Mouse (Mus musculus) midbrain, embryonic 10.5 days (tissue): ENCODE measurements at regions not wholly inside any gene's neighbourhood (a gene's known extent, or its start where the extent isn't known, plus 50 kb on each side); places are given as distances from the start of the nearest gene placed in this dataset.

Experiments used
- DNase-seq: peaks from one replicate; pipeline ENCODE4 v3.0.0-alpha.2; 2017; ENCODE audit warnings: low spot score
- H3K27ac ChIP-seq: fragments of 300-500 bp; sonication (generic); replicated peaks from 2 replicates; pipeline ENCODE4 v1.5.1; 2016; ENCODE audit warnings: mild to moderate bottlenecking
- H3K27me3 ChIP-seq: fragments of 300-500 bp; sonication (generic); 2 replicates; pipeline ENCODE4 v1.6.1; 2016; ENCODE audit warnings: low read depth, mild to moderate bottlenecking; ENCODE audit not compliant: poor library complexity, severe bottlenecking
- H3K36me3 ChIP-seq: fragments of 300-500 bp; sonication (generic); 2 replicates; pipeline ENCODE4 v1.6.1; 2016; ENCODE audit warnings: mild to moderate bottlenecking, moderate library complexity
- H3K4me1 ChIP-seq: fragments of 300-500 bp; sonication (generic); 2 replicates; pipeline ENCODE4 v1.6.1; 2016
- H3K4me3 ChIP-seq: fragments of 300-500 bp; sonication (generic); 2 replicates; pipeline ENCODE4 v1.5.1; 2016; ENCODE audit warnings: mild to moderate bottlenecking, moderate library complexity
- H3K9me3 ChIP-seq: fragments of 300-500 bp; sonication (generic); replicated peaks from 2 replicates; pipeline ENCODE4 v1.6.1; 2016; ENCODE audit warnings: mild to moderate bottlenecking
- WGBS: fragments of 180-500 bp; shearing (Covaris S2); methylation state at CpG from one replicate; pipeline ENCODE4 v1.1.7; 2016; 5-methylcytosine and 5-hydroxymethylcytosine counted together

DNA sequence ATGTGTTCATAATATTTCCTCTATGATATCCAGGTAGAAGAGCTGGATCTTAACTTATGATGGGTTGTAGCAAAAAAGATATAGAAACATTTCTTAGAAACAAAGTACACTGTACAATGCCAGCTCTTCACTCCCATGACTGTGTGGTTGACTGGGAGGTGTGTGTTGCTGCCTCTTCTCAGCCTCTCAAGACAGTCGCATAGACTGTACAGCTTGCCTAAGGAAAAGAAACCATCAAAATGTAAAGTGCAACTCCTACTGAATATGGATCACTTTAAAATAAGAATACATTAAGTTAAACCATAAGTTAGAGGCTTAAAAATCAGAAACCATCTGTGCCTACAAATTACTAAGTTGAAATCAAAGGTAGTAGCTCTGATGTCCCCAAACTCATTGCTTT is 125.5 kb upstream of the P3h2 start:
- Histone ChIP-seq H3K4me3 (no peak overlapping the region), H3K9me3 (no peaks in the 10 kb centered on the region), H3K27me3 (no peaks in the 10 kb centered on the region), H3K4me1 (no peaks in the 10 kb centered on the region), H3K27ac (no peak overlapping the region), H3K36me3 (no peaks in the 10 kb centered on the region)
- no peak for DNase-seq
- 86% methylated on average over 1 of the region's 1 CpGs for WGBS

DNA sequence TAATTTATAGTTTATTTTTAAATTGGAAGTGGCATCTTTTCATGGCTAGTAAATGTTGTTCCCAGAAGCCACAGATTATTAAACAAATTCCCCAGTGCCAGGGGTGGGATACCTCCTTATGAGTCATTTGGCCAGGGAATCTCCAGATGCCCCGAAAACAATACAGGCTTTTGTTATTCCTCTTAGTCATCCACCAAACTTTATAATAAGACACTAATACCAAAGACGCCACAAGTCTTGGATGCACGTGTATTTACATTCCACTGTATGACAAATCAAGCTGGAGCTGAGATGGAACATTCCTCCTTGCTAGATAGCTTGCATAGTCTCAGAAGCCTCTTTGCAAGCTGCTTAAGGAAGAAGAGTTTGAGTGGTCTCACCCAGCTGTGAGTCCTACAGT is 105.8 kb upstream of the P3h2 start:
- H3K4me3 ChIP-seq: no peak overlapping the region
- WGBS: 88% methylated on average over 3 of the region's 3 CpGs
- no peak overlapping the region for H3K27ac ChIP-seq
- no peaks in the 10 kb centered on the region for H3K4me1 ChIP-seq
- no peaks in the 10 kb centered on the region for H3K36me3 ChIP-seq
- H3K27me3 ChIP-seq: no peaks in the 10 kb centered on the region
- H3K9me3 ChIP-seq: peaks cover 14% of the 10 kb centered on the region; the same call in 1 of the 2 replicates
- DNase-seq: no peak

DNA sequence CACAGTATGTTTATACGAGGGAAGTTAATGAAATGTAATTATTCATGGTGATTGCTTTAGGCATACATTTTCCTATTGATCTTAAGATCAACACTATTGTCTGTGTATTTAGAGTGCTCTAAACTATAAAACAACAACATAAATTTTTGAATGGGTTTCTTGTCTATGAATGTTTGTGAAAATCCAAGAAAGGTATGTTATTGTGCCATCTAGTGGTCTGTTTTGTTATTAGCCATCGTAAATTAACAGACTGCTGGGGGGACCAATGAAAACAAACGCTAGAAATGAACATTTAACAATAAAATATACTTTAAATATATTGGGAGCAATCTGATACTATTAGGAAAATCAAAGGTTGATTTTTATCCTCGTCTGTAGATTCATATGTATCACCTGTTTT is 93.5 kb upstream of the P3h2 start:
- Histone ChIP-seq H3K36me3 (no peaks in the 10 kb centered on the region), H3K4me1 (no peaks in the 10 kb centered on the region), H3K27me3 (no peaks in the 10 kb centered on the region), H3K27ac (no peak overlapping the region), H3K4me3 (no peak overlapping the region), H3K9me3 (no peaks in the 10 kb centered on the region)
- 27% methylated on average over 4 of the region's 4 CpGs for WGBS
- DNase-seq: no peak

GRCm38 (mm10) chr16:26196345-26196744 is 90.8 kb upstream of the P3h2 start:
- no peak for DNase-seq
- H3K4me3 ChIP-seq: no peak overlapping the region
- H3K36me3 ChIP-seq: no peaks in the 10 kb centered on the region

DNA sequence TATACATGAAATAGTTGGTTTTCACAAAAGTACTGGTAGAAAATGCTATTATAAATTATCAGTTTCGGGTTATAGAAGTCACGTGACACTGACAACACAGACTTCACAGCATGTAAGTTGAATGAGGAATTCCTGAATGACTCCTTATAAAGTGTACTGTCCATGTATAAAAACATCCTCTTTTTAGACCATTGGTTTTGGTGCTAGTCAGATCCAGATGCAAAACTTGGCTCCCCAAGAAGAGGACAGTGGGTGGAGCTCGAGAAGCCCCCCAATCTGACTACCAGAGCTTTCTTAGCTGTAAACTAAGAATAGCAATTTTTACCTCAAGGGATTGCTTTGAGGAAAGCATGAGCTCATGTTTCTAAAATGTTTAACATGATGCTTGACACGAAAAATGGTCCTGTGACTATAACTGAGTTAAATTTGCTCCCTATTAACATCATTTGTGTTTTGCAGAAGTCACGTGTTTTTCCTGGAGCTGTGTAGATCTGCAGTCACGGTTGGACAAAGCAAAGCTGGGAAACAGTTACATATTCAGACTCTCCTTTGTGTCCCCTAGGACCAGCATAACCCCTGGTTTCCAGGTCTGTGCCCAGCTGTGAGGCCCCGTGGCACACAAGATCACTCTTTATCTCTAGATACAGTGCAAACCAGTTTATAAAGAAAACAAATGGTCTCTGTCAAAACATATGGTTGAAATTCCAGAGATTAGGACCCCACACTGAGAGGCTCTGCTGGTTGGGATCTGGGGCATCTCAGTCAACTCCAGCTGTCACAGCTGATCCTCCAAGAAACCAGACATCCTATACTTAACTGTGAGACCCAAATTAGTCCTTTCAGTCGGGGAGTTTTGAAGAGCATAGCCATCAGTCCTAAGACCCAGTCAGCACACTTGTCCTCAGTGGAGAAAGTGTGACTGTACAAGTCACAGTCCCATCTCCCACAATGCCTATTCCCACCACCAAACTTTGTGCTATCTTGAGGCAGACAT is 80.0 kb upstream of the P3h2 start:
- H3K4me3 ChIP-seq: no peak overlapping the region

More at GRCm38 (mm10) chr16:26196345-26196744, 90.8 kb upstream of the P3h2 start:
- Histone ChIP-seq H3K4me1 (no peaks in the 10 kb centered on the region), H3K27me3 (no peaks in the 10 kb centered on the region), H3K9me3 (no peaks in the 10 kb centered on the region), H3K27ac (no peak overlapping the region)

DNA sequence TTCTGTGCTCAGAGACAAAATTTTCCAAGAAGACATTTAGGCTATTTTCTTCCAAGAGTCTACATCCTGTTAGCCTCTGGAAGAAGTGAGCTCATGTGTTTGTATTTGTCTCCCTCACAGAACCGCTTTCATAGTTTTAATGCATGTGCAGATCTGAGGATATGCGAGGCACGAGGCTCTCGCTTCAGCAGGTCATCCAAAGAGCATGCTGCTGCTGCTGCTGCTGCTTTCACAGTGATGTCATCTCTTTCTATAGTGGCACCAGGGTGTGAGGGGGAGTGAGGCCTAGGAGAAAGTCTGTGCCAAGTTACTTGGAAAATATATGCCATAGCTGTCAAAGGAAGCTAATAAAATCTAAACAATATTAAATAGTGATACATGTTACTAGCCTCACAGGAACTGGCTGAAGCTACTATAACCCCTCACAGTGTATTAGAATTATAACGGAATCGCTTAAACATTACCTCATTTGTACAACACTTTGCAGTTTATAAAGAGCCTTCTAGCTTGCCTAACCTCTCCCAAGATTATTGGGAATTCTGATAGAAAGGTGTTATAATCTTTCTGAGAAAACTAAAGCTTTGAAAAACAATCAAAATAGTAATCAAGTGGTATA is 79.2 kb upstream of the P3h2 start:
- no peaks in the 10 kb centered on the region for H3K4me1 ChIP-seq
- no peaks in the 10 kb centered on the region for H3K27me3 ChIP-seq
- no peak overlapping the region for H3K4me3 ChIP-seq
- no peaks in the 10 kb centered on the region for H3K36me3 ChIP-seq
- DNase-seq: no peak
- H3K9me3 ChIP-seq: no peaks in the 10 kb centered on the region; the same call in 1 of the 2 replicates
- 77% methylated on average over 6 of the region's 6 CpGs for WGBS
- H3K27ac ChIP-seq: no peak overlapping the region

More for the DNA sequence above, 80.0 kb upstream of the P3h2 start:
- no peaks in the 10 kb centered on the region for H3K4me1 ChIP-seq
- no peaks in the 10 kb centered on the region; the same call in 1 of the 2 replicates for H3K9me3 ChIP-seq
- H3K27me3 ChIP-seq: no peaks in the 10 kb centered on the region
- 61% methylated on average over 8 of the region's 8 CpGs for WGBS
- no peak overlapping the region for H3K27ac ChIP-seq
- DNase-seq: peak; percentile 12
- H3K36me3 ChIP-seq: no peaks in the 10 kb centered on the region

GRCm38 (mm10) chr16:26183530-26183929 is 77.9 kb upstream of the P3h2 start:
- no peak for DNase-seq
- H3K4me1 ChIP-seq: no peaks in the 10 kb centered on the region
- H3K36me3 ChIP-seq: no peaks in the 10 kb centered on the region
- H3K4me3 ChIP-seq: no peak overlapping the region
- no peaks in the 10 kb centered on the region for H3K27me3 ChIP-seq
- no peak overlapping the region for H3K27ac ChIP-seq
- H3K9me3 ChIP-seq: no peaks in the 10 kb centered on the region

- Histone ChIP-seq H3K9me3 (no peaks in the 10 kb centered on the region), H3K4me3 (no peak overlapping the region), H3K4me1 (no peaks in the 10 kb centered on the region), H3K27ac (no peak overlapping the region), H3K36me3 (no peaks in the 10 kb centered on the region), H3K27me3 (no peaks in the 10 kb centered on the region)
- DNase-seq: no peak
- 85% methylated on average over 3 of the region's 3 CpGs for WGBS
Measured at GRCm38 (mm10) chr16:26181716-26182115, 76.1 kb upstream of the P3h2 start.

GRCm38 (mm10) chr16:26171441-26171840 is 65.9 kb upstream of the P3h2 start:
- H3K27me3 ChIP-seq: no peaks in the 10 kb centered on the region
- H3K4me3 ChIP-seq: no peak overlapping the region
- no peaks in the 10 kb centered on the region for H3K9me3 ChIP-seq
- H3K4me1 ChIP-seq: no peaks in the 10 kb centered on the region
- H3K27ac ChIP-seq: no peak overlapping the region
- no peaks in the 10 kb centered on the region for H3K36me3 ChIP-seq
- DNase-seq: no peak
- WGBS: 46% methylated on average over 3 of the region's 3 CpGs

DNA sequence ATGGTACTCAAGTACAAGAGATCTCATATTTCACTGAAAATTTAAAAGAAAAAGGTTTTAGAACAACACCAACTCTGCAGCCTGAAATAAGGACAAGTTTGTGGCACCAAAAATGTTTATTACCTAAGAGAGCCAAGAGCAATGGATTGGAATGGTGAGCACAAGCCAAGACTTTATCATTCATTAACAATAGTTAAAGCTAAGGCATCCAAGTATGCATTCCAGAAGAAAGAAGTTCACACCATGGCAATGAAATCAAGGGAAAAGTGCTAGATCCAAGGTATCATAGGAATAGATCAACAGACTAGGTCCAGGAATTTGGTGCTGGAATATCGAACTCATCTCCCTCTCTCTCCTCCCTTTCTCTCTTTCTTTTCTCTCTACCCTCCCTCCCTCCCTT is 63.8 kb upstream of the P3h2 start:
- Histone ChIP-seq H3K36me3 (no peaks in the 10 kb centered on the region), H3K27me3 (no peaks in the 10 kb centered on the region), H3K27ac (no peak overlapping the region), H3K4me3 (no peak overlapping the region), H3K9me3 (no peaks in the 10 kb centered on the region), H3K4me1 (no peaks in the 10 kb centered on the region)
- WGBS: 96% methylated on average over 1 of the region's 1 CpGs
- DNase-seq: no peak

DNA sequence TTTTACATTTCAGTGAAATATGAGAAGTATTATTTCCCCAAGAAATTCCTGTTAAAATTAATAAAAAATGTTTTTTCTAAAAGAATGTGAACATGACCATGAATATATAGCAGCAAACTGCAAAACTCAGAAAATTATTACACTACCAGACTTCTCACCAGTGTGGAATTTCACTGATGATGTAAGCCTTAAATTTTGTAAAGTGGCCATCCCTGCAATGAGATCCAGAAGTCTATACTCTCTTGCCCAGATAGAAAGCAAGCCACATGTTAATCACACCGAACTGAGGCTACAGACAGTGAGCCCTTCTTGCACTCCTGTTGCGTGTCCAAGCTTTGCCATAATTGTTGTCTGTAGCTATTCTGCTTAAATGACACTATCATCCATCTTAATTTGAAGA is 62.6 kb upstream of the P3h2 start:
- Histone ChIP-seq H3K9me3 (no peaks in the 10 kb centered on the region), H3K4me1 (no peaks in the 10 kb centered on the region), H3K36me3 (no peaks in the 10 kb centered on the region), H3K27ac (no peak overlapping the region), H3K4me3 (no peak overlapping the region), H3K27me3 (no peaks in the 10 kb centered on the region)
- WGBS: 93% methylated on average over 2 of the region's 2 CpGs
- no peak for DNase-seq

DNA sequence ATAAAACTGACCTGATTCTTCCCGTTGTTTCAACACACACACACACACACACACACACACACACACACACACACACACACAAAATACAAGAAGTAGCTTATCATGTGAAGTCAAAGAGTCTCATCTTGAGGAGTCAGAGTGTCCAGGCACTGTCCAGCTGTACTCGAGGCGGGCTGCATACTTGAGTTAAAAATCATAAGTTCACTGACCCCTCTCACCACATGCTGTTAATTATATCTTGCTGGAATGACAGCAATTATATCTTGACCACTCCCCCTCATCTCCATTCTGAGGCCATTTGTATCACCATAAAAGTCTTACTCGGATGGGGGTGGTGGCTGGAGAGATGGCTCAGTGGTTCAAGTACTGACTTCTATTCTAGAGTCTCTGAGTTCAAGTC is 58.5 kb upstream of the P3h2 start:
- H3K27me3 ChIP-seq: no peaks in the 10 kb centered on the region
- H3K4me1 ChIP-seq: no peaks in the 10 kb centered on the region
- H3K27ac ChIP-seq: no peak overlapping the region
- H3K4me3 ChIP-seq: no peak overlapping the region
- WGBS: 78% methylated on average over 4 of the region's 4 CpGs
- no peak for DNase-seq
- H3K36me3 ChIP-seq: no peaks in the 10 kb centered on the region
- H3K9me3 ChIP-seq: no peaks in the 10 kb centered on the region

DNA sequence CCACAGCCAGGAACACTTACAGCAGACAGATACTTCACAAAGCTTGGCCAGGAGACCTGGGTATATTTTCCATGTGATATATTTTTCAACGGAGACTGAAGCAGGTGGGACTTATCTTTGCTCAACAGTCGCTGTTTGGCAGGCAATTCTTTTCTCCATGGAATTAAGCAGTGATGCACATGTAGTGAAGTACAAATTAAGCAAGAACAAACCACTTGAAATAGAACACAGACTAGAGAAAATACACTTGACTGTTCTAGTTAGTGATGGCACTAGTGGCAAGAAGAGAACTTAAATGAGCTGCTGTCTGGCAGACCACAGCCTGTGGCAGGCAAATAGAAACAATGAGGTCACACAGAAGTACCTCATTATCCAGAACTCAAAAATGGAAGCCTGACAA is 57.8 kb upstream of the P3h2 start:
- 87% methylated on average over 2 of the region's 2 CpGs for WGBS
- Histone ChIP-seq H3K27ac (no peak overlapping the region), H3K9me3 (no peaks in the 10 kb centered on the region), H3K36me3 (no peaks in the 10 kb centered on the region), H3K4me3 (no peak overlapping the region), H3K4me1 (no peaks in the 10 kb centered on the region), H3K27me3 (no peaks in the 10 kb centered on the region)
- DNase-seq: no peak
